Mouse (Mus musculus): ENCODE data around the gene Olfr521. TPM values are rescaled to one million over a fixed set of nuclear protein-coding genes. Genes with fewer than 3 reads are reported as not detected.
"Not testable (repeated sequence)": the region's sequence is repeated elsewhere in the genome, so short reads cannot be mapped to it uniquely, and the experiment has no call there.

Gene Olfr521
- not detected in 2 replicates for polyA plus RNA-seq (2014; fragmentation: Nextera tagmentation; extraction: Ambion mirVana)

- H3K9me3 ChIP-seq (ENCODE audit: control insufficient read depth, low read length): peaks cover 24% of the 10 kb centered on the region
- no peaks in the 10 kb centered on the region for H3K36me3 ChIP-seq (replicated peaks; ENCODE audit: control insufficient read depth, insufficient read depth)
- H3K4me2 ChIP-seq (replicated peaks): no peak within 1 kb of the TSS
- DNase-seq (ENCODE audit: low spot score) (no peak), ATAC-seq (ENCODE audit: low FRiP score) (no peak)
- no peaks in the 10 kb centered on the region for H3K4me1 ChIP-seq (replicated peaks; ENCODE audit: control insufficient read depth, insufficient read depth, low read length)
- no peak within 1 kb of the TSS for H3K4me3 ChIP-seq (replicated peaks; ENCODE audit: low read length)
- H3K9ac ChIP-seq: no peak within 1 kb of the TSS
- H3K27ac ChIP-seq: no peak within 1 kb of the TSS
- 95% methylated on average over 2 of the region's 2 CpGs for WGBS
- no peaks in the 10 kb centered on the region for H3K27me3 ChIP-seq (ENCODE audit: control insufficient read depth, insufficient read depth, low read length)
Observed at GRCm38 (mm10) chr7:99763207-99763606, at the start of gene Olfr521. TSS of gene Olfr521 (plus strand) at chr7:99763507.

GRCm38 (mm10) chr7:99716536-99716935, 46.8 kb upstream of the Olfr521 start:
- no peak overlapping the region for H3K27ac ChIP-seq
- WGBS: 91% methylated on average over 2 of the region's 2 CpGs
- ATAC-seq (ENCODE audit: low FRiP score): no peak

GRCm38 (mm10) chr7:99729973-99730372, 33.3 kb upstream of the Olfr521 start, which contains the start of gene Olfr520:
TSS of gene Olfr520 (plus strand) at chr7:99730273.
- ATAC-seq (ENCODE audit: low FRiP score): no peak
- H3K9ac ChIP-seq: no peak within 1 kb of the TSS
- no peaks in the 10 kb centered on the region for H3K4me1 ChIP-seq (replicated peaks; ENCODE audit: control insufficient read depth, insufficient read depth, low read length)
- H3K4me3 ChIP-seq (replicated peaks; ENCODE audit: low read length): no peak within 1 kb of the TSS
- H3K27ac ChIP-seq: no peak within 1 kb of the TSS
- H3K36me3 ChIP-seq (replicated peaks; ENCODE audit: control insufficient read depth, insufficient read depth): no peaks in the 10 kb centered on the region
- 87% methylated on average over 2 of the region's 2 CpGs for WGBS
- H3K9me3 ChIP-seq (ENCODE audit: control insufficient read depth, low read length): peaks cover 18% of the 10 kb centered on the region; the same call in 1 of the 2 replicates
- no peaks in the 10 kb centered on the region for H3K27me3 ChIP-seq (ENCODE audit: control insufficient read depth, insufficient read depth, low read length)
- no peak for DNase-seq (ENCODE audit: low spot score)
- H3K4me2 ChIP-seq (replicated peaks): no peak within 1 kb of the TSS

More at GRCm38 (mm10) chr7:99716536-99716935, 46.8 kb upstream of the Olfr521 start:
- no peaks in the 10 kb centered on the region for H3K27me3 ChIP-seq (ENCODE audit: control insufficient read depth, insufficient read depth, low read length)
- H3K36me3 ChIP-seq (replicated peaks; ENCODE audit: control insufficient read depth, insufficient read depth): no peaks in the 10 kb centered on the region
- DNase-seq (ENCODE audit: low spot score): no peak
- H3K4me2 ChIP-seq (replicated peaks): no peak overlapping the region
- H3K9ac ChIP-seq: no peak overlapping the region
- H3K4me3 ChIP-seq (replicated peaks; ENCODE audit: low read length): no peak overlapping the region
- H3K9me3 ChIP-seq (ENCODE audit: control insufficient read depth, low read length): no peaks in the 10 kb centered on the region
- no peaks in the 10 kb centered on the region for H3K4me1 ChIP-seq (replicated peaks; ENCODE audit: control insufficient read depth, insufficient read depth, low read length)

- DNase-seq (ENCODE audit: low spot score) (no peak), ATAC-seq (ENCODE audit: low FRiP score) (no peak)
- H3K27me3 ChIP-seq (ENCODE audit: control insufficient read depth, insufficient read depth, low read length): no peaks in the 10 kb centered on the region
- H3K9me3 ChIP-seq (ENCODE audit: control insufficient read depth, low read length): no peaks in the 10 kb centered on the region
- no peaks in the 10 kb centered on the region for H3K36me3 ChIP-seq (replicated peaks; ENCODE audit: control insufficient read depth, insufficient read depth)
- WGBS: 95% methylated on average over 2 of the region's 2 CpGs
- no peak overlapping the region for H3K4me3 ChIP-seq (replicated peaks; ENCODE audit: low read length)
- H3K9ac ChIP-seq: no peak overlapping the region
- no peaks in the 10 kb centered on the region for H3K4me1 ChIP-seq (replicated peaks; ENCODE audit: control insufficient read depth, insufficient read depth, low read length)
- no peak overlapping the region for H3K4me2 ChIP-seq (replicated peaks)
- no peak overlapping the region for H3K27ac ChIP-seq
Observed at GRCm38 (mm10) chr7:99734612-99735011, 28.7 kb upstream of the Olfr521 start.

GRCm38 (mm10) chr7:99735491-99735890, 27.8 kb upstream of the Olfr521 start:
- not testable (repeated sequence) for H3K36me3 ChIP-seq (replicated peaks; ENCODE audit: control insufficient read depth, insufficient read depth); H3K9ac ChIP-seq; H3K9me3 ChIP-seq (ENCODE audit: control insufficient read depth, low read length); H3K4me3 ChIP-seq (replicated peaks; ENCODE audit: low read length); DNase-seq (ENCODE audit: low spot score); H3K27ac ChIP-seq; H3K4me1 ChIP-seq (replicated peaks; ENCODE audit: control insufficient read depth, insufficient read depth, low read length); ATAC-seq (ENCODE audit: low FRiP score); H3K4me2 ChIP-seq (replicated peaks); H3K27me3 ChIP-seq (ENCODE audit: control insufficient read depth, insufficient read depth, low read length)
- 97% methylated on average over 9 of the region's 9 CpGs for WGBS

GRCm38 (mm10) chr7:99739276-99739675, 24.0 kb upstream of the Olfr521 start:
- WGBS: 49% methylated on average over 9 of the region's 9 CpGs
- ATAC-seq (ENCODE audit: low FRiP score): no peak
- H3K27me3 ChIP-seq (ENCODE audit: control insufficient read depth, insufficient read depth, low read length): no peaks in the 10 kb centered on the region
- DNase-seq (ENCODE audit: low spot score): no peak
- no peak overlapping the region for H3K4me3 ChIP-seq (replicated peaks; ENCODE audit: low read length)
- H3K4me1 ChIP-seq (replicated peaks; ENCODE audit: control insufficient read depth, insufficient read depth, low read length): no peaks in the 10 kb centered on the region
- H3K9me3 ChIP-seq (ENCODE audit: control insufficient read depth, low read length): no peaks in the 10 kb centered on the region
- H3K4me2 ChIP-seq (replicated peaks): no peak overlapping the region
- no peak overlapping the region for H3K9ac ChIP-seq
- no peaks in the 10 kb centered on the region for H3K36me3 ChIP-seq (replicated peaks; ENCODE audit: control insufficient read depth, insufficient read depth)
- no peak overlapping the region for H3K27ac ChIP-seq

- no peaks in the 10 kb centered on the region for H3K4me1 ChIP-seq (replicated peaks; ENCODE audit: control insufficient read depth, insufficient read depth, low read length)
- DNase-seq (ENCODE audit: low spot score) (no peak), ATAC-seq (ENCODE audit: low FRiP score) (no peak)
- 75% methylated on average over 5 of the region's 5 CpGs for WGBS
- no peaks in the 10 kb centered on the region for H3K36me3 ChIP-seq (replicated peaks; ENCODE audit: control insufficient read depth, insufficient read depth)
- no peak overlapping the region for H3K4me2 ChIP-seq (replicated peaks)
- no peak overlapping the region for H3K9ac ChIP-seq
- H3K27ac ChIP-seq: no peak overlapping the region
- H3K4me3 ChIP-seq (replicated peaks; ENCODE audit: low read length): no peak overlapping the region
- no peaks in the 10 kb centered on the region for H3K9me3 ChIP-seq (ENCODE audit: control insufficient read depth, low read length)
- no peaks in the 10 kb centered on the region for H3K27me3 ChIP-seq (ENCODE audit: control insufficient read depth, insufficient read depth, low read length)
Observed at GRCm38 (mm10) chr7:99781385-99781784, 18.1 kb downstream of the Olfr521 start.

GRCm38 (mm10) chr7:99781916-99782315, 18.6 kb downstream of the Olfr521 start:
- Histone ChIP-seq H3K4me1 (replicated peaks; ENCODE audit: control insufficient read depth, insufficient read depth, low read length) (no peaks in the 10 kb centered on the region), H3K36me3 (replicated peaks; ENCODE audit: control insufficient read depth, insufficient read depth) (no peaks in the 10 kb centered on the region), H3K4me2 (replicated peaks) (no peak overlapping the region), H3K4me3 (replicated peaks; ENCODE audit: low read length) (no peak overlapping the region), H3K27me3 (ENCODE audit: control insufficient read depth, insufficient read depth, low read length) (no peaks in the 10 kb centered on the region), H3K9ac (no peak overlapping the region), H3K9me3 (ENCODE audit: control insufficient read depth, low read length) (no peaks in the 10 kb centered on the region), H3K27ac (no peak overlapping the region)
- ATAC-seq (ENCODE audit: low FRiP score) (no peak), DNase-seq (ENCODE audit: low spot score) (no peak)
- WGBS: 75% methylated on average over 2 of the region's 2 CpGs

GRCm38 (mm10) chr7:99783421-99783820, 20.1 kb downstream of the Olfr521 start:
- no peak overlapping the region for H3K27ac ChIP-seq
- 67% methylated on average over 7 of the region's 7 CpGs for WGBS
- no peak for DNase-seq (ENCODE audit: low spot score)

GRCm38 (mm10) chr7:99785553-99785952, 22.2 kb downstream of the Olfr521 start:
- no peaks in the 10 kb centered on the region for H3K27me3 ChIP-seq (ENCODE audit: control insufficient read depth, insufficient read depth, low read length)
- no peak for DNase-seq (ENCODE audit: low spot score)
- H3K36me3 ChIP-seq (replicated peaks; ENCODE audit: control insufficient read depth, insufficient read depth): no peaks in the 10 kb centered on the region
- H3K4me3 ChIP-seq (replicated peaks; ENCODE audit: low read length): no peak overlapping the region
- no peak for ATAC-seq (ENCODE audit: low FRiP score)
- H3K4me2 ChIP-seq (replicated peaks): no peak overlapping the region
- no peaks in the 10 kb centered on the region for H3K9me3 ChIP-seq (ENCODE audit: control insufficient read depth, low read length)
- 0 out of 2 replicates have a peak, but pooled peaks cover 6% of the 10 kb centered on the region for H3K4me1 ChIP-seq (replicated peaks; ENCODE audit: control insufficient read depth, insufficient read depth, low read length)
- no peak overlapping the region for H3K27ac ChIP-seq
- 86% methylated on average over 3 of the region's 3 CpGs for WGBS
- no peak overlapping the region for H3K9ac ChIP-seq

More at GRCm38 (mm10) chr7:99783421-99783820, 20.1 kb downstream of the Olfr521 start:
- no peak overlapping the region for H3K4me3 ChIP-seq (replicated peaks; ENCODE audit: low read length)
- H3K27me3 ChIP-seq (ENCODE audit: control insufficient read depth, insufficient read depth, low read length): no peaks in the 10 kb centered on the region
- H3K4me2 ChIP-seq (replicated peaks): no peak overlapping the region
- H3K9ac ChIP-seq: no peak overlapping the region
- 0 out of 2 replicates have a peak, but pooled peaks cover 5% of the 10 kb centered on the region for H3K4me1 ChIP-seq (replicated peaks; ENCODE audit: control insufficient read depth, insufficient read depth, low read length)
- no peaks in the 10 kb centered on the region for H3K9me3 ChIP-seq (ENCODE audit: control insufficient read depth, low read length)
- no peaks in the 10 kb centered on the region for H3K36me3 ChIP-seq (replicated peaks; ENCODE audit: control insufficient read depth, insufficient read depth)
- ATAC-seq (ENCODE audit: low FRiP score): no peak

Measured in hindbrain, embryonic 14.5 days (tissue).